Mouse (Mus musculus): Measurements from ENCODE around the gene Unc5c. TPM values are rescaled to one million over a fixed set of nuclear protein-coding genes. Genes with fewer than 3 reads are reported as not detected.
A peak's percentile ranks its signal among the peaks of the same experiment; 100 is the strongest.

Gene Unc5c
- total and polyA plus RNA-seq, 2 experiments from 2014 or later = 0.29 to 2.4 TPM

- H3K9ac ChIP-seq (replicated peaks; ENCODE audit: low read depth, low read length) = no peak overlapping the region
- 65% methylated on average over 1 of the region's 1 CpGs for WGBS
- no peak for ATAC-seq (ENCODE audit: insufficient read depth, low read depth)
- H3K4me2 ChIP-seq (ENCODE audit: low read depth, low read length) = no peak overlapping the region
- no peaks in the 10 kb centered on the region for H3K36me3 ChIP-seq (replicated peaks; ENCODE audit: control insufficient read depth, insufficient read depth, low read length)
- H3K27me3 ChIP-seq (ENCODE audit: control insufficient read depth, insufficient read depth, low read length) = no peaks in the 10 kb centered on the region
- TF ChIP-seq EP300 (IDR thresholded peaks at IDR 0.05; ENCODE audit: low read depth) (no peak), CTCF (IDR thresholded peaks at IDR 0.05; ENCODE audit: low read depth) (no peak)
- H3K4me3 ChIP-seq (ENCODE audit: low read depth, low read length) = no peak overlapping the region
- no peaks in the 10 kb centered on the region for H3K4me1 ChIP-seq (ENCODE audit: control insufficient read depth, insufficient read depth)
- no peak for DNase-seq (ENCODE audit: low spot score)
- no peaks in the 10 kb centered on the region for H3K9me3 ChIP-seq (replicated peaks; ENCODE audit: control insufficient read depth, low read length)
- no peak overlapping the region for H3K27ac ChIP-seq (ENCODE audit: low read depth)
Measured at GRCm38 (mm10) chr3:141849206-141849605, 384.2 kb downstream of the Unc5c start.

- 71% methylated on average over 7 of the region's 7 CpGs for WGBS
- TF ChIP-seq CTCF (IDR thresholded peaks at IDR 0.05; ENCODE audit: low read depth) (no peak), EP300 (IDR thresholded peaks at IDR 0.05; ENCODE audit: low read depth) (no peak)
- no peak overlapping the region for H3K27ac ChIP-seq (ENCODE audit: low read depth)
Measured at GRCm38 (mm10) chr3:141850141-141850540, 385.1 kb downstream of the Unc5c start.

DNA sequence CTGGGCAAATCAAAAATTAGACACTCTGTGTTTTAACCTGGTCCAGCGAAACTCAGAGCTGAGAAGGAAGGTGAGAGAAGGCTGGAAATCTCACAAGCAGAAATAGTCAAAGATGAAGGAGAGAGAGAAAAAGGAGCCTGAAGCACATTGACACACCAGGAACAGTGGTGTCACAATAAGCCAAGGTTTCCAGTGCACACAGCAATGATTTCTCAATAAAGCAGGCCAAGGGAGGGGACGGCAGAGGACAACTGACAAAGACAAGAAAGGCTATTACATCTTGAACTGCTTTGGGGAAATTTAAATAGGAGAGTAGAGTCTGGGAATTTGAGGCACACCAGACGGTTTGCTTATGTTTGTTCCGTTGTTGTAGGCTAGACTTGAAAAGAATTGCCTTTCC lies 389.3 kb downstream of the Unc5c start:
- Histone ChIP-seq H3K4me1 (ENCODE audit: control insufficient read depth, insufficient read depth) (no peaks in the 10 kb centered on the region), H3K36me3 (replicated peaks; ENCODE audit: control insufficient read depth, insufficient read depth, low read length) (no peaks in the 10 kb centered on the region), H3K9ac (replicated peaks; ENCODE audit: low read depth, low read length) (no peak overlapping the region), H3K9me3 (replicated peaks; ENCODE audit: control insufficient read depth, low read length) (no peaks in the 10 kb centered on the region), H3K4me3 (ENCODE audit: low read depth, low read length) (no peak overlapping the region), H3K27ac (ENCODE audit: low read depth) (no peak overlapping the region), H3K27me3 (ENCODE audit: control insufficient read depth, insufficient read depth, low read length) (no peaks in the 10 kb centered on the region), H3K4me2 (ENCODE audit: low read depth, low read length) (no peak overlapping the region)
- WGBS = 78% methylated on average over 4 of the region's 4 CpGs
- no peak for TF ChIP-seq CTCF (IDR thresholded peaks at IDR 0.05; ENCODE audit: low read depth)
- no peak for TF ChIP-seq EP300 (IDR thresholded peaks at IDR 0.05; ENCODE audit: low read depth)
- ATAC-seq (ENCODE audit: insufficient read depth, low read depth) (no peak), DNase-seq (ENCODE audit: low spot score) (no peak)

More at GRCm38 (mm10) chr3:141850141-141850540, 385.1 kb downstream of the Unc5c start:
- no peak overlapping the region for H3K9ac ChIP-seq (replicated peaks; ENCODE audit: low read depth, low read length)
- no peak overlapping the region for H3K4me3 ChIP-seq (ENCODE audit: low read depth, low read length)
- ATAC-seq (ENCODE audit: insufficient read depth, low read depth) (no peak), DNase-seq (ENCODE audit: low spot score) (no peak)
- H3K4me2 ChIP-seq (ENCODE audit: low read depth, low read length) = no peak overlapping the region
- no peaks in the 10 kb centered on the region for H3K36me3 ChIP-seq (replicated peaks; ENCODE audit: control insufficient read depth, insufficient read depth, low read length)
- H3K27me3 ChIP-seq (ENCODE audit: control insufficient read depth, insufficient read depth, low read length) = no peaks in the 10 kb centered on the region
- H3K4me1 ChIP-seq (ENCODE audit: control insufficient read depth, insufficient read depth) = no peaks in the 10 kb centered on the region
- H3K9me3 ChIP-seq (replicated peaks; ENCODE audit: control insufficient read depth, low read length) = no peaks in the 10 kb centered on the region

- Histone ChIP-seq H3K9me3 (replicated peaks; ENCODE audit: control insufficient read depth, low read length) (no peaks in the 10 kb centered on the region), H3K27ac (ENCODE audit: low read depth) (no peak overlapping the region), H3K27me3 (ENCODE audit: control insufficient read depth, insufficient read depth, low read length) (no peaks in the 10 kb centered on the region), H3K4me1 (ENCODE audit: control insufficient read depth, insufficient read depth) (no peaks in the 10 kb centered on the region), H3K4me3 (ENCODE audit: low read depth, low read length) (no peak overlapping the region), H3K36me3 (replicated peaks; ENCODE audit: control insufficient read depth, insufficient read depth, low read length) (no peaks in the 10 kb centered on the region), H3K4me2 (ENCODE audit: low read depth, low read length) (no peak overlapping the region), H3K9ac (replicated peaks; ENCODE audit: low read depth, low read length) (no peak overlapping the region)
- ATAC-seq (ENCODE audit: insufficient read depth, low read depth) = no peak
- DNase-seq (ENCODE audit: low spot score) = no peak
- TF ChIP-seq CTCF (IDR thresholded peaks at IDR 0.05; ENCODE audit: low read depth) (no peak), EP300 (IDR thresholded peaks at IDR 0.05; ENCODE audit: low read depth) (no peak)
- WGBS = 74% methylated on average over 8 of the region's 8 CpGs
Measured at GRCm38 (mm10) chr3:141857123-141857522, 392.1 kb downstream of the Unc5c start.

GRCm38 (mm10) chr3:141862816-141863461 lies 397.9 kb downstream of the Unc5c start:
- Histone ChIP-seq H3K4me3 (ENCODE audit: low read depth, low read length) (no peak overlapping the region), H3K27ac (ENCODE audit: low read depth) (no peak overlapping the region), H3K4me2 (ENCODE audit: low read depth, low read length) (peak overlapping the region; percentile 31; the same call in 1 of the 2 replicates), H3K4me1 (ENCODE audit: control insufficient read depth, insufficient read depth) (no peaks in the 10 kb centered on the region), H3K27me3 (ENCODE audit: control insufficient read depth, insufficient read depth, low read length) (no peaks in the 10 kb centered on the region), H3K9ac (replicated peaks; ENCODE audit: low read depth, low read length) (no peak overlapping the region), H3K9me3 (replicated peaks; ENCODE audit: control insufficient read depth, low read length) (no peaks in the 10 kb centered on the region), H3K36me3 (replicated peaks; ENCODE audit: control insufficient read depth, insufficient read depth, low read length) (no peaks in the 10 kb centered on the region)
- no peak for TF ChIP-seq EP300 (IDR thresholded peaks at IDR 0.05; ENCODE audit: low read depth)
- TF ChIP-seq CTCF (IDR thresholded peaks at IDR 0.05; ENCODE audit: low read depth) = peak; percentile 89
- ATAC-seq (ENCODE audit: insufficient read depth, low read depth) = 0 out of 2 replicates have a peak, but pooled peaks have one; percentile 47
- 19% methylated on average over 13 of the region's 13 CpGs for WGBS
- peak; percentile 73 for DNase-seq (ENCODE audit: low spot score)

DNA sequence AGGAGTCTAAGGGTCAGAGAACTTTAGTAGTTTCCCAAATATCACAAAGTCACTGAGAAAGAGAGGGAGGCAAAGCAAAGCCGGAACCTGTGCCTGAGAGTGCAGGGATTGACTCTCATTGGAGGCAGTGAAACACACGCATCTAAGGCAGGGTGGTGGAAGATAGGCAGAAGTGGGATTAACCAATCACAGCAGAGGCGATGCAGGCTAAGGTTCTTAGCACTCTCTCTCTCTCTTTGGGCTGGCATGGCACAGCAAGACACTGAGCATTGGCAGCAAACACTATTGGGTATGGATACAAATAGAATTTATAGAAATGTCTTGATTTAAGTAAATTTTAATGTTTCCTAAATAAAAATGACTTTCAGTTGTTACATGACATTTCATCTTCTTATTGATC lies 406.8 kb downstream of the Unc5c start:
- TF ChIP-seq CTCF (IDR thresholded peaks at IDR 0.05; ENCODE audit: low read depth) = no peak
- TF ChIP-seq EP300 (IDR thresholded peaks at IDR 0.05; ENCODE audit: low read depth) = no peak
- Histone ChIP-seq H3K36me3 (replicated peaks; ENCODE audit: control insufficient read depth, insufficient read depth, low read length) (no peaks in the 10 kb centered on the region), H3K27ac (ENCODE audit: low read depth) (no peak overlapping the region), H3K4me2 (ENCODE audit: low read depth, low read length) (no peak overlapping the region), H3K9me3 (replicated peaks; ENCODE audit: control insufficient read depth, low read length) (no peaks in the 10 kb centered on the region), H3K4me1 (ENCODE audit: control insufficient read depth, insufficient read depth) (no peaks in the 10 kb centered on the region), H3K4me3 (ENCODE audit: low read depth, low read length) (no peak overlapping the region), H3K27me3 (ENCODE audit: control insufficient read depth, insufficient read depth, low read length) (no peaks in the 10 kb centered on the region), H3K9ac (replicated peaks; ENCODE audit: low read depth, low read length) (no peak overlapping the region)
- DNase-seq (ENCODE audit: low spot score) (no peak), ATAC-seq (ENCODE audit: insufficient read depth, low read depth) (no peak)
- 62% methylated on average over 3 of the region's 3 CpGs for WGBS
